Mouse (Mus musculus) lung, embryonic 15.5 days (tissue): ENCODE measurements around the gene Slc35a2. TPM values are rescaled to one million over a fixed set of nuclear protein-coding genes. Genes with fewer than 3 reads are reported as not detected.
A peak's percentile ranks its signal among the peaks of the same experiment; 100 is the strongest.

Experiments
- ATAC-seq: fragments of 200-750 bp; cut with Nextera tagmentation; 2 replicates; pipeline ENCODE4 v1.8.0; 2017; ENCODE audit warnings: moderate number of reproducible peaks, borderline replicate concordance; ENCODE audit not compliant: low FRiP score, low TSS enrichment; ENCODE audit errors: extremely low read depth
- H3K27ac ChIP-seq: fragments of 300-500 bp; sonication (generic); 2 replicates; pipeline ENCODE4 v1.5.1; 2015; ENCODE audit warnings: moderate library complexity, mild to moderate bottlenecking, inconsistent platforms
- H3K27me3 ChIP-seq: fragments of 300-500 bp; sonication (generic); 2 replicates; pipeline ENCODE4 v1.6.1; 2015; ENCODE audit warnings: inconsistent platforms
- H3K36me3 ChIP-seq: fragments of 300-500 bp; sonication (generic); 2 replicates; pipeline ENCODE4 v1.6.1; 2015; ENCODE audit warnings: inconsistent platforms
- H3K4me1 ChIP-seq: fragments of 300-500 bp; sonication (generic); 2 replicates; pipeline ENCODE4 v1.6.1; 2015; ENCODE audit warnings: inconsistent platforms
- H3K4me2 ChIP-seq: fragments of 300-500 bp; sonication (generic); 2 replicates; pipeline ENCODE4 v1.6.1; 2015; ENCODE audit warnings: inconsistent platforms, mild to moderate bottlenecking, moderate library complexity
- H3K4me3 ChIP-seq: fragments of 300-500 bp; sonication (generic); 2 replicates; pipeline ENCODE4 v1.5.1; 2015; ENCODE audit warnings: mild to moderate bottlenecking, inconsistent platforms
- H3K9ac ChIP-seq: fragments of 300-500 bp; sonication (generic); 2 replicates; pipeline ENCODE4 v1.6.1; 2015; ENCODE audit warnings: inconsistent platforms
- H3K9me3 ChIP-seq: fragments of 300-500 bp; sonication (generic); 2 replicates; pipeline ENCODE4 v1.6.1; 2016; ENCODE audit warnings: inconsistent platforms
- WGBS: fragments of 180-500 bp; shearing (Covaris S2); methylation state at CpG from one replicate; pipeline ENCODE4 v1.1.7; 2015; 5-methylcytosine and 5-hydroxymethylcytosine counted together
- polyA plus RNA-seq: library from polyadenylated mRNA; unstranded; fragments of >200 nt; fragmentation: Nextera tagmentation; extraction: Ambion mirVana; gene quantifications from 2 replicates; pipeline ENCODE4 v1.2.1, GENCODE M21; 2015

The Slc35a2 gene
- polyA plus RNA-seq: 37.6 and 38.6 TPM in 2 replicates

- peak within 1 kb of the TSS; percentile 32 for H3K9ac ChIP-seq
- H3K36me3 ChIP-seq: no peaks in the 10 kb centered on the region
- peak within 1 kb of the TSS; percentile 62 for H3K4me2 ChIP-seq
- no peaks in the 10 kb centered on the region for H3K27me3 ChIP-seq
- H3K4me1 ChIP-seq: 0 out of 2 replicates have a peak, but pooled peaks cover 6% of the 10 kb centered on the region
- ATAC-seq: peak; percentile 92
- H3K9me3 ChIP-seq: no peaks in the 10 kb centered on the region
- H3K4me3 ChIP-seq: peak within 1 kb of the TSS; percentile 62
- H3K27ac ChIP-seq: peak within 1 kb of the TSS; percentile 85
- 7% methylated on average over 44 of the region's 49 CpGs for WGBS
Observed at GRCm38 (mm10) chrX:7883841-7884567, at the start of gene Slc35a2. Gene Slc35a2, plus strand, starts transcription at chrX:7884028.

GRCm38 (mm10) chrX:7837146-7837545 lies 46.7 kb upstream of the Slc35a2 start:
- no peak for ATAC-seq
- Histone ChIP-seq H3K4me3 (no peak overlapping the region), H3K9ac (no peak overlapping the region), H3K9me3 (no peaks in the 10 kb centered on the region), H3K36me3 (no peaks in the 10 kb centered on the region), H3K27me3 (no peaks in the 10 kb centered on the region), H3K27ac (no peak overlapping the region), H3K4me1 (no peaks in the 10 kb centered on the region), H3K4me2 (no peak overlapping the region)
- WGBS: 44% methylated on average over 1 of the region's 1 CpGs

GRCm38 (mm10) chrX:7840842-7841162 lies 43.0 kb upstream of the Slc35a2 start:
- Histone ChIP-seq H3K9ac (0 out of 2 replicates have a peak overlapping the region, but pooled peaks have one; percentile 24), H3K9me3 (no peaks in the 10 kb centered on the region), H3K36me3 (no peaks in the 10 kb centered on the region), H3K27me3 (no peaks in the 10 kb centered on the region), H3K4me2 (peak overlapping the region; percentile 52), H3K27ac (peak overlapping the region; percentile 71), H3K4me1 (0 out of 2 replicates have a peak, but pooled peaks cover 3% of the 10 kb centered on the region), H3K4me3 (peak overlapping the region; percentile 72)
- no peak for ATAC-seq
- WGBS: 11% methylated on average over 7 of the region's 7 CpGs

- no peaks in the 10 kb centered on the region for H3K27me3 ChIP-seq
- peak; percentile 98 for ATAC-seq
- peak within 1 kb of the TSS; percentile 95 for H3K27ac ChIP-seq
- 0 out of 2 replicates have a peak, but pooled peaks cover 3% of the 10 kb centered on the region for H3K4me1 ChIP-seq
- peak within 1 kb of the TSS; percentile 72 for H3K4me3 ChIP-seq
- WGBS: 11% methylated on average over 72 of the region's 74 CpGs
- H3K36me3 ChIP-seq: no peaks in the 10 kb centered on the region
- H3K4me2 ChIP-seq: peak within 1 kb of the TSS; percentile 61
- H3K9ac ChIP-seq: peak within 1 kb of the TSS; percentile 69
- no peaks in the 10 kb centered on the region for H3K9me3 ChIP-seq
Observed at GRCm38 (mm10) chrX:7841163-7842162, 42.4 kb upstream of the Slc35a2 start, which contains the start of gene Otud5. Gene Otud5, plus strand, starts transcription at chrX:7841364.

- WGBS: 22% methylated on average over 37 of the region's 42 CpGs
- H3K9ac ChIP-seq: peak overlapping the region; percentile 69
- H3K36me3 ChIP-seq: no peaks in the 10 kb centered on the region
- no peaks in the 10 kb centered on the region for H3K9me3 ChIP-seq
- peak overlapping the region; percentile 61 for H3K4me2 ChIP-seq
- no peaks in the 10 kb centered on the region for H3K27me3 ChIP-seq
- H3K4me3 ChIP-seq: peak overlapping the region; percentile 72
- no peak for ATAC-seq
- H3K4me1 ChIP-seq: 0 out of 2 replicates have a peak, but pooled peaks cover 3% of the 10 kb centered on the region
- peak overlapping the region; percentile 83 for H3K27ac ChIP-seq
Observed at GRCm38 (mm10) chrX:7842318-7842717, 41.5 kb upstream of the Slc35a2 start.

GRCm38 (mm10) chrX:7847845-7848244 lies 36.0 kb upstream of the Slc35a2 start:
- no peaks in the 10 kb centered on the region for H3K9me3 ChIP-seq
- 68% methylated on average over 2 of the region's 2 CpGs for WGBS
- H3K4me1 ChIP-seq: 0 out of 2 replicates have a peak, but pooled peaks cover 3% of the 10 kb centered on the region
- no peak overlapping the region for H3K27ac ChIP-seq
- H3K4me3 ChIP-seq: no peak overlapping the region
- no peak overlapping the region for H3K4me2 ChIP-seq
- no peak overlapping the region for H3K9ac ChIP-seq
- H3K27me3 ChIP-seq: no peaks in the 10 kb centered on the region
- H3K36me3 ChIP-seq: no peaks in the 10 kb centered on the region
- no peak for ATAC-seq

- H3K9me3 ChIP-seq: no peaks in the 10 kb centered on the region
- ATAC-seq: no peak
- H3K27me3 ChIP-seq: no peaks in the 10 kb centered on the region
- WGBS: 31% methylated on average over 2 of the region's 2 CpGs
- H3K4me2 ChIP-seq: no peak overlapping the region
- H3K36me3 ChIP-seq: no peaks in the 10 kb centered on the region; the same call in 1 of the 2 replicates
- no peak overlapping the region for H3K9ac ChIP-seq
- H3K27ac ChIP-seq: no peak overlapping the region
- H3K4me3 ChIP-seq: no peak overlapping the region
- no peaks in the 10 kb centered on the region for H3K4me1 ChIP-seq
Observed at GRCm38 (mm10) chrX:7854578-7854977, 29.2 kb upstream of the Slc35a2 start.

GRCm38 (mm10) chrX:7859191-7859753 lies 24.6 kb upstream of the Slc35a2 start:
- WGBS: 90% methylated on average over 3 of the region's 3 CpGs
- no peaks in the 10 kb centered on the region; the same call in 1 of the 2 replicates for H3K36me3 ChIP-seq
- no peak overlapping the region for H3K9ac ChIP-seq
- H3K9me3 ChIP-seq: no peaks in the 10 kb centered on the region
- H3K4me2 ChIP-seq: no peak overlapping the region
- no peak overlapping the region for H3K4me3 ChIP-seq
- H3K27ac ChIP-seq: no peak overlapping the region
- no peaks in the 10 kb centered on the region for H3K4me1 ChIP-seq
- H3K27me3 ChIP-seq: no peaks in the 10 kb centered on the region
- ATAC-seq: no peak

GRCm38 (mm10) chrX:7863181-7863580 lies 20.6 kb upstream of the Slc35a2 start:
- Histone ChIP-seq H3K36me3 (no peaks in the 10 kb centered on the region), H3K27ac (no peak overlapping the region), H3K4me3 (no peak overlapping the region), H3K27me3 (no peaks in the 10 kb centered on the region), H3K4me1 (no peaks in the 10 kb centered on the region), H3K9me3 (no peaks in the 10 kb centered on the region), H3K9ac (no peak overlapping the region), H3K4me2 (no peak overlapping the region)
- no peak for ATAC-seq
- 81% methylated on average over 1 of the region's 1 CpGs for WGBS

- no peak overlapping the region for H3K4me2 ChIP-seq
- H3K9me3 ChIP-seq: no peaks in the 10 kb centered on the region
- no peak overlapping the region for H3K4me3 ChIP-seq
- no peaks in the 10 kb centered on the region for H3K36me3 ChIP-seq
- no peaks in the 10 kb centered on the region for H3K4me1 ChIP-seq
- ATAC-seq: no peak
- H3K9ac ChIP-seq: no peak overlapping the region
- no peak overlapping the region for H3K27ac ChIP-seq
- 74% methylated on average over 3 of the region's 3 CpGs for WGBS
- H3K27me3 ChIP-seq: no peaks in the 10 kb centered on the region
Observed at GRCm38 (mm10) chrX:7864551-7864950, 19.3 kb upstream of the Slc35a2 start.

GRCm38 (mm10) chrX:7865343-7865742 lies 18.5 kb upstream of the Slc35a2 start:
- Histone ChIP-seq H3K9ac (no peak overlapping the region), H3K4me3 (no peak overlapping the region), H3K9me3 (no peaks in the 10 kb centered on the region), H3K27ac (no peak overlapping the region), H3K4me1 (no peaks in the 10 kb centered on the region), H3K27me3 (no peaks in the 10 kb centered on the region), H3K4me2 (no peak overlapping the region), H3K36me3 (no peaks in the 10 kb centered on the region)
- no peak for ATAC-seq
- 51% methylated on average over 2 of the region's 2 CpGs for WGBS
